Mouse (Mus musculus) adrenal gland, adult 8-10 months (tissue): ENCODE results near the gene Theg. TPM values are rescaled to one million over a fixed set of nuclear protein-coding genes. Genes with fewer than 3 reads are reported as not detected.

ENCODE experiments used
- DNase-seq: peaks from one replicate; pipeline ENCODE4 v3.0.0; 2022
- total RNA-seq, 4 experiments: library from RNA; stranded (reverse); gene quantifications; 2 replicates each; pipeline ENCODE4 v1.2.4; 2022

The Theg gene
- total RNA-seq, 4 experiments from 2014 or later = not detected

- no peak for DNase-seq
These were observed 7.0 kb upstream of the Theg start for GRCm38 (mm10) chr10:79594111-79594510.

GRCm38 (mm10) chr10:79590702-79591101 is 3.6 kb upstream of the Theg start:
- DNase-seq = no peak

GRCm38 (mm10) chr10:79587752-79588126 is 608 bp upstream of the Theg start:
- DNase-seq = no peak

- no peak for DNase-seq
These were observed 888 bp downstream of the Theg start for GRCm38 (mm10) chr10:79586243-79586642.

- DNase-seq = no peak
These were observed 1.4 kb downstream of the Theg start for GRCm38 (mm10) chr10:79585723-79586122.

- DNase-seq = no peak
These were observed 2.0 kb downstream of the Theg start for GRCm38 (mm10) chr10:79585136-79585535.

GRCm38 (mm10) chr10:79584426-79584825 is 2.7 kb downstream of the Theg start:
- no peak for DNase-seq

GRCm38 (mm10) chr10:79584021-79584420 is 3.1 kb downstream of the Theg start:
- DNase-seq = no peak

- no peak for DNase-seq
These were observed 5.6 kb downstream of the Theg start for GRCm38 (mm10) chr10:79581501-79581900.

GRCm38 (mm10) chr10:79580811-79581210 is 6.3 kb downstream of the Theg start:
- no peak for DNase-seq

- DNase-seq = no peak
These were observed 6.8 kb downstream of the Theg start for GRCm38 (mm10) chr10:79580356-79580755.

- no peak for DNase-seq
These were observed 7.3 kb downstream of the Theg start for GRCm38 (mm10) chr10:79579781-79580180.

GRCm38 (mm10) chr10:79578891-79579290 is 8.2 kb downstream of the Theg start:
- DNase-seq = no peak

- DNase-seq = no peak
These were observed 8.9 kb downstream of the Theg start for GRCm38 (mm10) chr10:79578276-79578675.

GRCm38 (mm10) chr10:79577376-79577775 is 9.8 kb downstream of the Theg start:
- DNase-seq = no peak

- no peak for DNase-seq
These were observed 11.4 kb downstream of the Theg start for GRCm38 (mm10) chr10:79575754-79576153.

GRCm38 (mm10) chr10:79574796-79575195 is 12.3 kb downstream of the Theg start:
- DNase-seq = no peak

GRCm38 (mm10) chr10:79574350-79574749 is 12.8 kb downstream of the Theg start:
- no peak for DNase-seq

GRCm38 (mm10) chr10:79573611-79574010 is 13.5 kb downstream of the Theg start:
- DNase-seq = no peak

- DNase-seq = no peak
These were observed 15.8 kb downstream of the Theg start for GRCm38 (mm10) chr10:79571314-79571713.

GRCm38 (mm10) chr10:79569921-79570320 is 17.2 kb downstream of the Theg start:
- DNase-seq = no peak

GRCm38 (mm10) chr10:79559716-79560115 is 27.4 kb downstream of the Theg start:
- DNase-seq = no peak

GRCm38 (mm10) chr10:79557496-79557895 is 29.6 kb downstream of the Theg start:
- DNase-seq = no peak

GRCm38 (mm10) chr10:79556951-79557350 is 30.2 kb downstream of the Theg start:
- no peak for DNase-seq

GRCm38 (mm10) chr10:79555238-79555724 is 31.9 kb downstream of the Theg start:
- no peak for DNase-seq
